Mouse (Mus musculus) C2C12 (cell line): Measurements from ENCODE around the gene Grm2.

Source experiments
- CEBPB ChIP-seq: IDR thresholded peaks from one replicate; pipeline ENCODE4 v1.6.1; 2011; ENCODE audit warnings: low read depth, mild to moderate bottlenecking, control low read depth, moderate library complexity
- CTCF ChIP-seq: IDR thresholded peaks from one replicate; pipeline ENCODE4 v1.5.1; 2011; ENCODE audit not compliant: control insufficient read depth, insufficient read depth, insufficient read length
- FOSL1 ChIP-seq: IDR thresholded peaks from one replicate; pipeline ENCODE4 v1.8.0; 2011; ENCODE audit warnings: mild to moderate bottlenecking, low read length; ENCODE audit not compliant: poor library complexity, insufficient read depth, severe bottlenecking
- MAX ChIP-seq: IDR thresholded peaks from one replicate; pipeline ENCODE4 v1.6.1; 2011; ENCODE audit warnings: mild to moderate bottlenecking, control low read depth
- MYOD1 ChIP-seq: IDR thresholded peaks from one replicate; pipeline ENCODE4 v1.6.1; 2011; ENCODE audit warnings: low read depth; ENCODE audit not compliant: control insufficient read depth, insufficient read length
- MYOG ChIP-seq: IDR thresholded peaks from one replicate; pipeline ENCODE4 v1.6.1; 2011; ENCODE audit not compliant: control insufficient read depth, insufficient read length; ENCODE audit errors: extremely low read depth
- USF1 ChIP-seq: IDR thresholded peaks from one replicate; pipeline ENCODE4 v1.6.1; 2011; ENCODE audit warnings: low read depth, mild to moderate bottlenecking, control low read depth, moderate library complexity

- TF ChIP-seq CTCF: no peak
- TF ChIP-seq USF1: no peak
- no peak for TF ChIP-seq MAX
- TF ChIP-seq MYOD1: no peak
- TF ChIP-seq FOSL1: no peak
- no peak for TF ChIP-seq CEBPB
- no peak for TF ChIP-seq MYOG
Observed at GRCm38 (mm10) chr9:106664856-106665255, 9.0 kb upstream of the Grm2 start.
